Mouse (Mus musculus) limb, embryonic 13.5 days (tissue): ENCODE measurements around the gene Zfp992. TPM values are rescaled to one million over a fixed set of nuclear protein-coding genes. Genes with fewer than 3 reads are reported as not detected.
"Not testable (repeated sequence)": the region's sequence is repeated elsewhere in the genome, so short reads cannot be mapped to it uniquely, and the experiment has no call there.

Source experiments
- ATAC-seq: fragments of 200-750 bp; cut with Nextera tagmentation; 2 replicates; pipeline ENCODE4 v1.8.0; 2017; ENCODE audit warnings: low read depth, moderate number of reproducible peaks, moderate TSS enrichment; ENCODE audit not compliant: low FRiP score
- H3K27ac ChIP-seq: fragments of 300-500 bp; sonication (generic); 2 replicates; pipeline ENCODE4 v1.5.1; 2015; ENCODE audit warnings: inconsistent platforms, mild to moderate bottlenecking, moderate library complexity
- H3K27me3 ChIP-seq: fragments of 300-500 bp; sonication (generic); 2 replicates; pipeline ENCODE4 v1.6.1; 2015; ENCODE audit warnings: mild to moderate bottlenecking, inconsistent platforms
- H3K36me3 ChIP-seq: fragments of 300-500 bp; sonication (generic); 2 replicates; pipeline ENCODE4 v1.6.1; 2015; ENCODE audit warnings: inconsistent platforms, mild to moderate bottlenecking, moderate library complexity
- H3K4me1 ChIP-seq: fragments of 300-500 bp; sonication (generic); 2 replicates; pipeline ENCODE4 v1.6.1; 2015; ENCODE audit warnings: inconsistent platforms
- H3K4me2 ChIP-seq: fragments of 300-500 bp; sonication (generic); replicated peaks from 2 replicates; pipeline ENCODE4 v1.6.1; 2015; ENCODE audit warnings: inconsistent platforms, mild to moderate bottlenecking, moderate library complexity
- H3K4me3 ChIP-seq: fragments of 300-500 bp; sonication (generic); 2 replicates; pipeline ENCODE4 v1.5.1; 2015; ENCODE audit warnings: moderate library complexity, mild to moderate bottlenecking, inconsistent platforms
- H3K9ac ChIP-seq: fragments of 300-500 bp; sonication (generic); 2 replicates; pipeline ENCODE4 v1.6.1; 2015; ENCODE audit warnings: mild to moderate bottlenecking, inconsistent platforms
- H3K9me3 ChIP-seq: fragments of 300-500 bp; sonication (generic); 2 replicates; pipeline ENCODE4 v1.6.1; 2016; ENCODE audit warnings: inconsistent platforms
- WGBS: fragments of 180-500 bp; shearing (Covaris S2); methylation state at CpG from one replicate; pipeline ENCODE4 v1.1.7; 2015; 5-methylcytosine and 5-hydroxymethylcytosine counted together
- polyA plus RNA-seq: library from polyadenylated mRNA; unstranded; fragments of >200 nt; fragmentation: Nextera tagmentation; extraction: Ambion mirVana; gene quantifications from 2 replicates; pipeline ENCODE4 v1.2.1, GENCODE M21; 2015

Zfp992 gene
- polyA plus RNA-seq, 1 experiment from 2014 or later, result 3.0 TPM

GRCm38 (mm10) chr4:146455321-146455721 lies 6.5 kb downstream of the Zfp992 start:
- H3K36me3 ChIP-seq, result 0 out of 2 replicates have a peak, but pooled peaks cover 7% of the 10 kb centered on the region
- ATAC-seq, result peak; percentile 24; the same call in 1 of the 2 replicates
- H3K27me3 ChIP-seq, result no peaks in the 10 kb centered on the region
- H3K27ac ChIP-seq, result no peak overlapping the region
- H3K4me1 ChIP-seq, result no peaks in the 10 kb centered on the region
- WGBS, result 95% methylated on average over 7 of the region's 7 CpGs
- H3K9ac ChIP-seq, result no peak overlapping the region
- no peak overlapping the region for H3K4me3 ChIP-seq
- peaks cover 59% of the 10 kb centered on the region for H3K9me3 ChIP-seq
- H3K4me2 ChIP-seq, result no peak overlapping the region

GRCm38 (mm10) chr4:146456061-146456726 lies 7.4 kb downstream of the Zfp992 start:
- no peak for ATAC-seq
- H3K4me1 ChIP-seq, result no peaks in the 10 kb centered on the region
- WGBS, result 73% methylated on average over 4 of the region's 4 CpGs
- peaks cover 59% of the 10 kb centered on the region for H3K9me3 ChIP-seq
- no peak overlapping the region for H3K4me3 ChIP-seq
- no peak overlapping the region for H3K9ac ChIP-seq
- H3K27me3 ChIP-seq, result no peaks in the 10 kb centered on the region
- no peak overlapping the region for H3K27ac ChIP-seq
- H3K36me3 ChIP-seq, result 0 out of 2 replicates have a peak, but pooled peaks cover 7% of the 10 kb centered on the region
- no peak overlapping the region for H3K4me2 ChIP-seq

GRCm38 (mm10) chr4:146457126-146457525 lies 8.3 kb downstream of the Zfp992 start:
- ATAC-seq, result no peak
- no peak overlapping the region for H3K4me2 ChIP-seq
- WGBS, result 66% methylated on average over 2 of the region's 2 CpGs
- H3K27me3 ChIP-seq, result no peaks in the 10 kb centered on the region
- H3K4me1 ChIP-seq, result no peaks in the 10 kb centered on the region
- H3K9ac ChIP-seq, result no peak overlapping the region
- 0 out of 2 replicates have a peak, but pooled peaks cover 7% of the 10 kb centered on the region for H3K36me3 ChIP-seq
- no peak overlapping the region for H3K27ac ChIP-seq
- H3K9me3 ChIP-seq, result peaks cover 59% of the 10 kb centered on the region
- H3K4me3 ChIP-seq, result no peak overlapping the region

- Histone ChIP-seq H3K36me3 (0 out of 2 replicates have a peak, but pooled peaks cover 7% of the 10 kb centered on the region), H3K9me3 (peaks cover 56% of the 10 kb centered on the region), H3K4me1 (no peaks in the 10 kb centered on the region), H3K4me2 (no peak overlapping the region), H3K27me3 (no peaks in the 10 kb centered on the region), H3K9ac (no peak overlapping the region), H3K27ac (no peak overlapping the region), H3K4me3 (no peak overlapping the region)
- 77% methylated on average over 1 of the region's 1 CpGs for WGBS
- ATAC-seq, result peak; percentile 22; the same call in 1 of the 2 replicates
Observed at GRCm38 (mm10) chr4:146457720-146458119, 8.9 kb downstream of the Zfp992 start.

GRCm38 (mm10) chr4:146459822-146460221 lies 11.0 kb downstream of the Zfp992 start:
- WGBS, result 80% methylated on average over 5 of the region's 5 CpGs
- H3K4me2 ChIP-seq, H3K9ac ChIP-seq, H3K4me3 ChIP-seq, H3K36me3 ChIP-seq, ATAC-seq, H3K27me3 ChIP-seq, H3K27ac ChIP-seq, H3K4me1 ChIP-seq: not testable (repeated sequence)
- peaks cover 48% of the 10 kb centered on the region for H3K9me3 ChIP-seq

GRCm38 (mm10) chr4:146460685-146461084 lies 11.9 kb downstream of the Zfp992 start:
- WGBS, result 79% methylated on average over 5 of the region's 5 CpGs
- not testable (repeated sequence) for H3K9ac ChIP-seq

GRCm38 (mm10) chr4:146463649-146464351 lies 15.0 kb downstream of the Zfp992 start:
- H3K27ac ChIP-seq, H3K9ac ChIP-seq, H3K4me3 ChIP-seq, H3K36me3 ChIP-seq, H3K4me1 ChIP-seq, ATAC-seq, H3K4me2 ChIP-seq, H3K27me3 ChIP-seq: not testable (repeated sequence)
- peaks cover 18% of the 10 kb centered on the region for H3K9me3 ChIP-seq
- 85% methylated on average over 19 of the region's 19 CpGs for WGBS

More at GRCm38 (mm10) chr4:146460685-146461084, 11.9 kb downstream of the Zfp992 start:
- H3K27ac ChIP-seq, H3K27me3 ChIP-seq, H3K4me3 ChIP-seq, H3K4me1 ChIP-seq, ATAC-seq, H3K4me2 ChIP-seq: not testable (repeated sequence)
- H3K36me3 ChIP-seq, result peaks cover 11% of the 10 kb centered on the region
- H3K9me3 ChIP-seq, result peaks cover 45% of the 10 kb centered on the region

GRCm38 (mm10) chr4:146469984-146470383 lies 21.2 kb downstream of the Zfp992 start:
- H3K9ac ChIP-seq, H3K4me2 ChIP-seq, H3K4me3 ChIP-seq, H3K4me1 ChIP-seq, H3K27ac ChIP-seq, H3K27me3 ChIP-seq: not testable (repeated sequence)
- Histone ChIP-seq H3K36me3 (peaks cover 12% of the 10 kb centered on the region), H3K9me3 (peaks cover 22% of the 10 kb centered on the region)
- 90% methylated on average over 11 of the region's 12 CpGs for WGBS
- ATAC-seq, result 0 out of 2 replicates have a peak, but pooled peaks have one; percentile 34

GRCm38 (mm10) chr4:146474181-146474580 lies 25.4 kb downstream of the Zfp992 start:
- not testable (repeated sequence) for H3K4me2 ChIP-seq, H3K36me3 ChIP-seq, H3K4me1 ChIP-seq, H3K9ac ChIP-seq, H3K4me3 ChIP-seq, H3K27me3 ChIP-seq, H3K27ac ChIP-seq
- ATAC-seq, result peak; percentile 4; the same call in 1 of the 2 replicates
- peaks cover 46% of the 10 kb centered on the region for H3K9me3 ChIP-seq
- no CpG with 5 or more reads among the region's 1 CpGs for WGBS

GRCm38 (mm10) chr4:146474716-146475676 lies 26.2 kb downstream of the Zfp992 start:
- not testable (repeated sequence) for H3K4me3 ChIP-seq, H3K27me3 ChIP-seq, H3K9ac ChIP-seq, H3K4me2 ChIP-seq, H3K4me1 ChIP-seq, H3K36me3 ChIP-seq, H3K27ac ChIP-seq
- ATAC-seq, result peak; percentile 88
- WGBS, result 56% methylated on average over 77 of the region's 94 CpGs
- peaks cover 40% of the 10 kb centered on the region for H3K9me3 ChIP-seq

GRCm38 (mm10) chr4:146476260-146476659 lies 27.4 kb downstream of the Zfp992 start:
- H3K27me3 ChIP-seq, H3K36me3 ChIP-seq, H3K4me2 ChIP-seq, H3K4me1 ChIP-seq, H3K27ac ChIP-seq, H3K4me3 ChIP-seq, ATAC-seq, H3K9ac ChIP-seq: not testable (repeated sequence)
- WGBS, result 94% methylated on average over 2 of the region's 2 CpGs
- peaks cover 45% of the 10 kb centered on the region for H3K9me3 ChIP-seq

- WGBS, result 81% methylated on average over 3 of the region's 3 CpGs
- H3K27me3 ChIP-seq, ATAC-seq, H3K9ac ChIP-seq, H3K4me2 ChIP-seq, H3K4me3 ChIP-seq, H3K27ac ChIP-seq, H3K4me1 ChIP-seq, H3K36me3 ChIP-seq: not testable (repeated sequence)
- H3K9me3 ChIP-seq, result peaks cover 50% of the 10 kb centered on the region
Observed at GRCm38 (mm10) chr4:146476959-146477358, 28.1 kb downstream of the Zfp992 start.
